Mouse (Mus musculus): ENCODE results near the gene Rnf31.

The Rnf31 gene

GRCm38 (mm10) chr14:55604823-55605222, 13.3 kb downstream of the Rnf31 start:
- no peak for DNase-seq

GRCm38 (mm10) chr14:55605743-55606459, 14.4 kb downstream of the Rnf31 start:
- peak; percentile 61 for DNase-seq

- no peak for DNase-seq
Measured at GRCm38 (mm10) chr14:55608339-55608738, 16.8 kb downstream of the Rnf31 start.

GRCm38 (mm10) chr14:55613346-55613745, 21.8 kb downstream of the Rnf31 start:
- DNase-seq: no peak

DNA sequence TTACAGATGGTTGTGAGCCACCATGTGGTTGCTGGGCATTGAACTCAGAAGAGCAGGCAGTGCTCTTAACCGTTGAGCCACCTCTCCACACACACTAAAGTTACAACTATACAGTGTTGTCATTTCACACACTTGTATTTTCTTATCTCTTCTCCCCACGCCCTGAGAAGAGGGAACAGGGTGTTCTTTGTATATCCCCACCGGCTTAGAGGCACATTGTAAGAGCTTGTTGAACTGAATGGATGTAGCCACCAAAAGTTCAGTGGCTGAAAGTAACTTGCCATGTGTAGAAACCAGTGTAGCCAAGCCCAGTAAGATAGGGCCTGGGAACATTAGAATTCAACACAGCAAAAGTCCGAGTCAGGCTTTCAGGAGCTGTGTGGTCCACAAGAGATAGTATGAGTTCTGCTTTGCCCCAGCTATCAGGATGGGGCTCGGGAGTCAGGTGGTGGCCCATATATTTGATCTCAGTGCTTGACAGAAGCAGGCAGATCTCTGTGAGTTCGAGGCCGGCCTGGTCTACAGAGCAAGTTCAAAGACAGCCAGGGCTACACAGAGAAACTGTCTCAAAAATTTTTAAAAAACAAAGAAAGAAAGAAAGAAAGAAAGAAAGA, 23.2 kb downstream of the Rnf31 start:
- DNase-seq: peak; percentile 61

GRCm38 (mm10) chr14:55615876-55616275, 24.4 kb downstream of the Rnf31 start:
- DNase-seq: no peak

GRCm38 (mm10) chr14:55616844-55617243, 25.3 kb downstream of the Rnf31 start:
- DNase-seq: no peak

DNA sequence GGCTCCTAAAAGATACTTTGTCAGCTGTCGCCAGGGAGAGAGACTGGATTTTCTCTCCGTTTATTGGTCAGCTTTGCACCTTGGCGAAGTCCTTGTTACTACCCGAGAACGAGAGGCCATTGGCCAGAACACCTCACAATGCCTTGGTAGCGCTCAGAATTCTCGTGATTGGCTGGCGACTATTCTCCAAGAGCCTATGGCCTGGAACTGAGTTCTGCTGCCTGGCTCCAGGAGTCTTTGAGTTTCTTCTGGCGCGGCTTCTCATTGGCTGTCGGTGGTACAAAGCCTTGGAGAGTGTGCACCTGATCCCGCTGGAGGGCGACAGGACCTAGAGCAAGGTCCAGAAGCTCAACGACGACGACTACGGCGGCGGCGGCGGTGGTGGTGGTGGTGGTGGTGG, 26.3 kb downstream of the Rnf31 start, which contains the start of gene Rec8:
Gene Rec8, plus strand, starts transcription at position 216 of the 400 bp plus-strand sequence.
- peak; percentile 75 for DNase-seq

DNA sequence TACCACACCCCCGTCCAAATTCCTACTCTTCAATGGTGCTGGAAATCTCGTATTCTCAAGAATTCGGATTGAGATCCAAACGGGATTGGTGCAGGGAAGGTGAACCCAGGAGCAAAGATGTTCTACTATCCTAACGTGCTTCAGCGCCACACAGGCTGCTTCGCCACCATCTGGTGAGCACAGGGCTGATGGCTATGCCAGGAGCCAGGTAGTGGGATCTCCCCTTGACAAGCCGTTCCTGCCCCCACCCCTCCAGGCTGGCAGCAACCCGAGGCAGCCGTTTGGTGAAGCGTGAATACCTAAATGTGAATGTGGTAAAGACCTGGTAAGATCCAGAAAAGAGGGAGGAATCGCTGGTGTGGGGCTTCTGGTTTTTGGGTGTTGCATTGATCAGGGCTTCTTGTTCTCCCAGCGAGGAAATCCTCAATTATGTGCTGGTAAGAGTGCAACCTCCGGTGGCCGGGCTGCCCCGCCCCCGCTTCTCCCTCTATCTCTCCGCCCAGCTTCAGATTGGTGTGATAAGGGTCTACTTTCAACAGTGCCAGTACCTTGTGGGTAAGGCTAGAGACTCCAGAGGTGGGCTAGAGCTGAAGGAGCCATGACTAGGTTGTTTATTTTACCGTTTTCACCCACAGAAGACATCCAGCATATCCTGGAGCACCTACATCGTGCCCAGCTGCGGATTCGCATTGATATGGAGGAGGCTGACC, 27.1 kb downstream of the Rnf31 start:
- peak; percentile 75 for DNase-seq

DNA sequence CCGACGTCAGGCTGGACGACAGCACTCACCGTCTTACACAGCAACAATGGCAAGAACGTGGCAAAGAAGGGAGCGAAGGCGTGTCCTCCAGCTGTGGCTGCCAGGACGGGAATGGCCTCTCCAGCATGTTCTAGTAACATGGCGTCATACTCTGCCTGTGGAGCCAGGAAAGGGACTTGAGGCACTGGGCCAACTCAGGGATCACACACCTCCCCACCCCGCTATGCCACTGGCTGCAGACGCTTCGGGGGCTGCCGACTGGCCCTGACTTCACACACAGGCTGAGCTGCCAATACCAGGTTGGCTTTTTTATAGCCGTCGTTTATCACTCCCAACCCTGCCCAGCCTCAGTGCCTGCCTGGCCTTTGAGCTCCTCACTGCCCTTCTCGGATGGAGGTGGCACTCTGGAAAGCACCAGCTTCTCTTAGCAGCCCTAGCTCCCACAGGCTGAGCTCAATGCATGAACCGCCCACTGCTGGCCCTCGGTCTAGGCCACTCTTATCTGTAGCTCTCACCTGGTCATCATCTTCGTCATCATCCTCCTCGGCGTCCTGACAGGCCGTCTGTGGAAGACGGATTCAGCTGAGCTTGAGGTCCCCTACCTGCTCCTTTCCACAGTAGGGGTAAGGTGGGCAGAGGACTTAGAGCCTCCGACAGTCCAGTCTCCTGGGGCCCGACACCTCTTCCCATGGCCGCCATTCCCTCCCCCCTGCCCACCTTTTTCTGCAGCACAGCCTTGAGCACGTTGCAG, 36.7 kb downstream of the Rnf31 start:
- peak; percentile 29 for DNase-seq

- peak; percentile 68 for DNase-seq
Measured at GRCm38 (mm10) chr14:55629312-55629711, 37.8 kb downstream of the Rnf31 start.

DNA sequence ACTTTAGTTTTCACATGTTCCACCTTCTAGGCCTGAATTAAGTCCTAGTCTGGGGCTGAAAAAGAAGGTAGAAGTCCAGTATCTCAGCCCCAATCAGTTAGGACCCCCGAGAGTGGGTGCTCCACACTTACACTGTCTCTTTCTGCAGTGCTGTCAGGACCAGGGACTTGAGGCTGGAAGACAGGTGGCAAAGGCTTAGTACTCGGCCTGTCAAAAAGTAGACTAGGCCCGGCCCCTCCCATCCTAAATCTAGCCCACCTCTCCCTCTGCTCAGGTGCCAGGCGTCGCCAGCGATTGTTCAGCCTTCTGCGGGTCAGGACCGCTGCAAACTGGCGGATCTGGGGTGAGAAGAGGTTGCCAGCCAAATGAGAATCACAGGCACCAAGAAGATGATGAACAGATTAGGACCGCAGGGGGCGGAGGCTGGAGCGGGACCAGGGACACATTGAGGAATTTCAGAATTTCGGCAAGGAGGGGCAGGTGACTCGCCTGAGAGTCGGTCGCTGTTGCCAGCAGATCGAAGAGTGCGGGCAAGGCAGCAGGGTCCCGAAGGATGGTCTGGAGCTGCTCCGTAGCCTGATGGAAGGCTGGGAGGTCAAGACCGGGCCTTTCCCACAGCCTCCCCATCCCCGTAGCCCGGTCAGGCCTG, 43.5 kb downstream of the Rnf31 start:
- DNase-seq: peak; percentile 34

DNA sequence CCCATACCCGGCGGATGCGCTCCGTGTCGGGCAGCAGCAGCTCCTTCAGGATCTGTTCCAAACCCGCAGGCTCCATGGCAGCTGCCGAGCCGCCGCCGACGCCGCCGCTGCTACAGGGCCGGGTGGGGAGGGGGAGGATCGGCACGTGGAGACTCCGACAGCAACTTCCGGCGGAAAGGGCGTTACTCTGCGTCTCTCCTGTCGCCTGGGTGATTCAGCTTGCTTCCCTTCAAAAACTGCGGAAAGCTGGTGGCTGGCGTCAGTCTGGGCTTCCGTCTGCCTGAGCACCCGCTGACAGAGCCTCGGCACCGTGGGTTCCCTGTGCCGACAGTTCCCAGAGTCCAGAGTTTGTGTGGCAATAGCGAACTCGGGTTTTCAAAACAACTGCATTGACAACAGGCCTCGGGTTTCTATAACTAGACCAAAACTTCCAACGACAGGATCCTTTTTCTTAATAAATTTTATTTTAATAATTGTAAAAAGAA, 44.1 kb downstream of the Rnf31 start, which contains the start of gene Ipo4:
Gene Ipo4, minus strand, starts transcription at position 435 of the 485 bp plus-strand sequence.
- DNase-seq: peak; percentile 84

DNA sequence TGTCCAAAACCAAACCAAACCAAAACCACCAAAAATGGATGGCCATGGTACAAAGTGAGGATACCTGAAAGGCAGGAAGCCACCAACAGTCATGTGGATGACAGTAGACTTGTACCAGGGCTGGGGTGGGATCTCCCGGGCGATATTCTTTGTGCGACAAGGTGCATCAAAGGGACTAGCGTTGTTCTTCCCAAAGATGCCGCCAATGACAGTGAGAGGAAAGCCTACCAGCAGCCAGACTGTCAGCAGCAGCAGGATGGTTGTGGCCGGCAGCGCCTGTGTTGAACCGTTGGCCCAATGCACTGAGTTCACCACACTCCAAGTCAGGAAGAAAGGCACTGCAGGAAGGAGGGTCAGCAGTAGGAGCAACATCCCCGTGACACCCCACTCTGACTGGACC, 46.3 kb downstream of the Rnf31 start, which contains the start of gene Gm49378:
Gene Gm49378, minus strand, starts transcription at position 101 of the 400 bp plus-strand sequence.
- DNase-seq: no peak

GRCm38 (mm10) chr14:55640816-55641215, 49.3 kb downstream of the Rnf31 start:
- DNase-seq: no peak

DNA sequence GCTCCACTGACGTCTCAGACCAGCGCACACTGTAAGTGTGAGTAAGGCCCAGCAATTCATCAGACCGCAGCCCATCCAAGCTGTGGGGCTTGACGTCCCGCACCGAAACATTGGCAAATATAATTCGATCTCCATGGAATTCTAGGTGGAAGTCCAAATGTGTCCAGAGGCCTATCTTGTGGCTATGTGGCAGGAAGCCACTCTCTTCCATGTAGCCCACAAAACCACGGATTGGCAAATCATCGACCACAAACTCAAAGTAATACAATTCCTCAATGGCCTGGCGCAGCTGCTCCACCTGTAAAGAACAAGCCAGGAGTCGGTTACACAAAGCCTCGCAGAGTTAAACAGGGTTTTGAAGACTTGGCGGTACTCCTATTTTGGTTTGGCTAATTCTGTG, 49.8 kb downstream of the Rnf31 start:
- no peak for DNase-seq

- no peak for DNase-seq
Measured at GRCm38 (mm10) chr14:55642679-55643059, 51.2 kb downstream of the Rnf31 start.

DNA sequence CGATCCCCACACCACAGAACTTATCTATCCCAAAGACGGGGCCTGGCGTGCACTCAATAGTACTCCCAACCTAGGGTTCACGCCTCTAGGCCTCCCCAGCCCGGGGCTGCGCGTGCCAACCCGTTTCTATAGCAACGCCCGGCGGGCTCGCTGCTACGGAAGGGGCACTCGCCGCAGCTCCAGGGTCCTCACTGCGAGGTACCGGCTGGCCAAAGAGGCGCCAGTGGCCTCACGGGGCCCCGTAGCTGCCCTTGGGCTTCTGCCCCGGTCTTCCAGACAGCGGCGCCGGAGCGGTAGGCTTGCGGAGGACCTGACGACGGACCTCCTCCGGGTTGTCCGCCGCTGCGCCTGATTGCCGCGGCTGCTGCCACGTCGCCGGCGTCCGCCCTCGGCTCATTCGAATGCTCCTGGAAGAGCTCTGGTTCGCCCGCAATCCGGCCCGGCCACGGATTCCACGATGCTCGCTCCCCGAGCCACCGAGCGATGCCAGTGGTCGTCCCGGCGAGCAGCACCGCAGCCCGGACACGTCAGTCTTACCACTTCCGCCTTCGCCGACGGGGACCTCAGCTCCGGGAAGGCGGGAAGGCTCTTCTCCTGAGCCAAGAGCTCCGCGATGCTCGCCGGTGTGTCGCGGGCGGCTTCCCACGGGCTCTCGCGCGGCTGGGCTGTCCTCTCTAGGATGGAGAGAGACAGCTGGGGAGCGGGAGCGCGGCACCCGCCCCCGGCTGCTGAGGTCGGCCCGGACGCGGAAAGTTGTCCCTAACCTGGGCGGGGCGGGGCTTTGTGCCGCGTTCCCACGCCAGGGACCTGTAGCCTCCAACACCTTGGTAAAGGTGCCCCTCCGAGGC, 51.8 kb downstream of the Rnf31 start, which contains the start of gene Tm9sf1:
Gene Tm9sf1, minus strand, starts transcription at position 747 of the 848 bp plus-strand sequence.
- DNase-seq: peak; percentile 85

- DNase-seq: no peak
Measured at GRCm38 (mm10) chr14:55644261-55644888, 52.9 kb downstream of the Rnf31 start.

DNA sequence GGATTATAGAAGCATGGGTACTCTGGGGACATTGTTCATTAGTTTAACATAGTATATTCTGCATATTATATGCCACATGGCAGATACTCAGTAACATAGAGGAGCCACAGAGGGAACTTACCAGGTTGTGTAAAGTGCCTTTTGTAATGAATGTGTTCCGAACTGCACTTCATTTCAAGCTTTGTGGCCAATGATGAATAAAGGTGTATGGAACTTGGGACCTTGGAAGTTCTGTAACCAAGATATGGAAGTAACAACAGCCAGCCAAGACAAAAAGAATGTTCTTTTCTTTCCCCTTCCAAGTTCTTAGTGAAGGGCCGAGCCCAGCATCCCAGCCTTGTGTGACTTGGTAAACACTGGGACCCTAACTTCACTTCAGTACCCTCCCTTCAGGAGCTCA, 58.4 kb downstream of the Rnf31 start, which contains the start of gene Tssk4:
Gene Tssk4, plus strand, starts transcription at position 301 of the 400 bp plus-strand sequence.
- DNase-seq: no peak

Measured in liver (tissue).